Mouse (Mus musculus) ES-Bruce4 (cell line): ENCODE data around the gene Gsc2.

Experiments used
- CTCF ChIP-seq: IDR thresholded peaks from one replicate; pipeline ENCODE4 v1.8.1; 2011; ENCODE audit warnings: low read depth, low read length
- EP300 ChIP-seq: IDR thresholded peaks from 2 replicates; pipeline ENCODE4 v1.6.1; 2011; ENCODE audit warnings: low read depth, low read length; ENCODE audit not compliant: insufficient read depth
- POLR2A ChIP-seq: IDR thresholded peaks from one replicate; pipeline ENCODE4 v1.8.1; 2011; ENCODE audit warnings: low read length; ENCODE audit not compliant: insufficient read depth

DNA sequence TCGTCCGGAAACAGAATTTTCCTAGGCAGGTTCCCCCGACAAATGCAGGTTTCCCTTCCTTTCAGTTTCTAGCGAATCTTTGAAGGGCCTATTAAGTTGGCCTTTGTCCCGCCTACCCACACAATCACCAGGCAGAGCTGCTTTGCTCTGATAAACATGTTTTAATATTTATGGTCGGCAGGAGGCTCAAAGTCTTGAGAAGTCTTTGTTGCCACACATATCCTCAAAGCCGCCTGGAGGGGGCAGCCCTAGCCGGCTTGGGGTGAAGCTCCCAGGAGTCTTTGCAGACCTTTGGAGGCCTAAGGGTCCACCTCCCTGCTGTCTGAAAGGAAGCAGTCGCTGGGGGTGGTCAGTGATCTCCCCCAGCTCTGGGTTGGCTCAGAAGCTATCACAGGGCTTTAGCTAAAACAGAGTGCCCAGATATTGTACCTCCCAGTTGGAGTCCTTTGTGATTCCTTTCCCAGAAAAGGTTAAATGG lies 13.8 kb upstream of the Gsc2 start:
- TF ChIP-seq EP300 (peak; percentile 68; the same call in 1 of the 2 replicates), CTCF (peak; percentile 34), POLR2A (no peak)
